Mouse (Mus musculus): Measurements from ENCODE around the gene 5730596B20Rik.

5730596B20Rik gene

DNA sequence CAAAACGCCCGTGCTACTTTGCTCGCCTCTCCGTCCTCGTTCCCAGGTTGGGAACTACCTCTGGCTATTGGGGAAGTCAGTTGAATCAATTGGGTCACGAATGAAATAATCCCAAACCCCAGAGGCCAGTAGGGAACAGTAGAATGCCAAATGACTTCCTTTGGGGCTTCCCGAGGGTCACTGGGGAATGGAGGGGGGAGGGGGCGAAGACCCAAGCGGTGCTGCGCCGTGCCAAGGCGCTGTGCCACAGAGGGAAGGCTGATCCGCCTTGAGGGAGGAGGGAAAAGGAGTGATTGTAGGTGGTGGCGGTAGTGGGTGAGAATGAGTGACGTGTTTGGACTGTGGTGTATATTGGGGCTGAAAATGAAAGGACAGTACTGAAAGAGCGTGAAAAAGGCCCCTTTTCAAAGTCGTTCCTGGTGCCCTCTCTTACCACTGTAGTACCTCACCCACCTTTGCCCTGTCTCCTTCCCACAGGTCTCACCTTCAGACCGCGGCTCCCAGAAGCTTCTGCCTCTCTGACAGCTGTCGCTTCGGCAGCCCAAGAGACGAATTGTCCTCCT is 35.3 kb downstream of the 5730596B20Rik start:
- no peak for DNase-seq (ENCODE audit: low spot score in 2 of 2)

GRCm38 (mm10) chr6:52213119-52213986 is 36.1 kb downstream of the 5730596B20Rik start, which contains the start of the genes Hoxa3 and Gm28308:
Gene Hoxa3 (minus strand): TSS chr6:52213336.
Gene Gm28308 (minus strand): TSS chr6:52213339.
- DNase-seq (ENCODE audit: low spot score in 2 of 2): no peak

GRCm38 (mm10) chr6:52214271-52214670 is 37.0 kb downstream of the 5730596B20Rik start:
- no peak for DNase-seq (ENCODE audit: low spot score in 2 of 2)

- DNase-seq (ENCODE audit: low spot score in 2 of 2): no peak
Observed at GRCm38 (mm10) chr6:52215070-52215469, 37.8 kb downstream of the 5730596B20Rik start.

- no peak for DNase-seq (ENCODE audit: low spot score in 2 of 2)
Observed at GRCm38 (mm10) chr6:52215771-52216535, 38.7 kb downstream of the 5730596B20Rik start.

DNA sequence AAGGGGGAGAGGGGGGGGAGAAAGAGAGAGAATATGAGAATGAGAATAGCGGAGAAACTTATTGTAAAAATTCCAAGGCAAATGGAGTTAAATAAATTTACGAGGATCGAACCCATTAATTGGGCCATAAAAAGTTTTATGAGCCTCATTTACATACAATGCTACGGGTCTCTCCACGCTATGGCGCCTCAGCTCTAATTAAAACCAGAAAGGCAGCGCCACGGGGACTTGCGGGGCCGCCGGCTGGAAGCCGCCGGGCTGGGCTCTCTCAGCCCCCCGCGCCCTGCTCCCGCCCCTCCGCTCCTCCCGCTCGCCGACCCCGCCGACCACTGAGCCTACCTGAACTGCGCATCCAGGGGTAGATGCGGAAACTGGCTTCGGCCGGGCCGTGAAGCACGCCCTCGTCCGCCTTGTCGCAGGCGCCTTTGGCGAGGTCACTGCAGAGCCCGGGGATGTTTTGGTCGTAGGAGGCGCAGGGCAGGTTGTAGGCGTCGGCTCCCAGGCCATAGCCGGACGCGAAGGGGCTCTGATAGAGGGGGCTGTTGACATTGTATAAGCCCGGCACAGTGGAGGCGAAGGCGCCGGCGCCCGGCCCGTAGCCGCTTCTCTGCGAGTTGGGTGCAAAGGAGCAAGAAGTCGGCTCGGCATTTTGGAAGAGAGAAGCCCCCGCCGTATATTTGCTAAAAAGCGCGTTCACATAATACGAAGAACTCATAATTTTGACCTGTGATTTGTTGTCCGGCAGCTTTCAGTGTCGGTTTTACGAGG is 39.6 kb downstream of the 5730596B20Rik start:
- DNase-seq (ENCODE audit: low spot score in 2 of 2): no peak

DNA sequence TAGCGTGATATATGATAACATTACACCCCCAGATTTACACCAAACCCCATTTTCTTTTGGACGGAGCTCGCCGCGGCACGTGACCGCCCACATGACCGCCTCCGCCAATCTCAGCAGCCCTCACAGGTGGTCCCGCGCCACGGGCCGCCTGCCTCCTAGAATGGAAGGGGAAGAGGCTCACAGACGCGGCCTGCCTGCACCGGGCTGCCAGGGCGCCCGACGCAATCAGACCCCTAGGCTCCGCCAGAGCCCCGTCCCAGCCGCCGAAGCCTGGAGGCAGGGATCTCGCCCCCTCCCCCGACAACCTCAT is 40.1 kb downstream of the 5730596B20Rik start:
- no peak for DNase-seq (ENCODE audit: low spot score in 2 of 2)

DNA sequence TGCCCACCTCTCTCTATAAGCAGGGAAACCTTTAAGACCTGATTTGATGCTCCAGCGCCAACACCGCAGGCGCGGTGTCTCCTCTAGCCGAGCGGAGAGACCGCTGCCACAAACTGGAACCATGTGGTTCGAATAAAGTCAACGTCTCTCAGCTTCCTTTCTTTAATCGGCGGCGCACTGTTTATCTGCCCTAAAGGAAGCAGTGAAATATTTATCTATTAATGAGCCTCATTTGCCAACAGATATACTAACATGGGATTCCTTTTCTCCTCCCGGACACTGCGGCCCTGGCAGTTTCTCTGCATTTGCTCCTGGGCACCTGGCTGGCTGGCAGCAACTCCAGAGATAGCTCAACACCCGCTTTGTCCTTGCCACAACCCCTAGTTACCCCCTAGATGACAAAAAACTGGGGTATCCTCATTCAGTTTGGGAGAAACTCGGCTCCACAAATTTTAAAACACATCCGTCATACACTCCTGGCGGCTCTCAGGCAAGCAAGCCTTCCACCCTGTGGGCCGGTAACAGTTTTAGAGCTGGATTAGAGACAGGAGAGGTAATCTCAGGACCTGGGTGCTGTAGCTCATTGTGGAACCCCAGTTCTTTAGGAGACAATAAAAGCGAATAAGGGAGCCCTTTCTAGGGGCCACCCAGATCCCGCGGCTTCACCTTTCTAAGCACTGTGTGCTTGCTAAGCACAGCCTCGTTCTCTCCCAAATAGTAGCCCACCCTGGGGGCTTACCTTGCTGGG is 40.8 kb downstream of the 5730596B20Rik start:
- no peak for DNase-seq (ENCODE audit: low spot score in 2 of 2)

DNA sequence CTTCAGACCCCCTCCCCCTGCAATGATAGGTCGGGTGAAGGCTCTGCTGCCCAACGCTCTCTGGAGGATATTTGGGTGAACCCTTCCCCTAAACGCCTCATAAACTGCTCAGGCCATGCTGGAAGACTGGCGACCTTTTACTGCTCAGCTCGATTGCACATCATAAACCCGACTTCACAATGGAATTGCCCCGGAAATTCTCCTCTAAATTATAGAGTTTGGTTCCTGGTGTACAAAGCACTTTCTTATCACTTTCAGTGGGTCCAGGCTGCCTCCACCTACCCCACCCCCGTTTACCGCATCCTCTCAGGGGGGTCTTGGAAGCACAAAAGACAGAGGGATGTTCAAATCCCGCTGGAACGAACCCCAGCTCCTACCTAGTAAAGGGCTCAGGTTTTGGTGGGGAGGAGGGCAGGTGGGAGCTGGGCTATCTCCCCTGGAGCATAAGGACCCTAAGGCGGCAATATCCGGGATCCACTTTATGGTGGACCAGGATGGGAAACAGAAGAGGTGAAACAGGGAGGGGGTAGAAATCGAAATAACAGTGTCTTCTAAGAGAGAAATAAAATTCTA is 41.4 kb downstream of the 5730596B20Rik start:
- DNase-seq (ENCODE audit: low spot score in 2 of 2): no peak

DNA sequence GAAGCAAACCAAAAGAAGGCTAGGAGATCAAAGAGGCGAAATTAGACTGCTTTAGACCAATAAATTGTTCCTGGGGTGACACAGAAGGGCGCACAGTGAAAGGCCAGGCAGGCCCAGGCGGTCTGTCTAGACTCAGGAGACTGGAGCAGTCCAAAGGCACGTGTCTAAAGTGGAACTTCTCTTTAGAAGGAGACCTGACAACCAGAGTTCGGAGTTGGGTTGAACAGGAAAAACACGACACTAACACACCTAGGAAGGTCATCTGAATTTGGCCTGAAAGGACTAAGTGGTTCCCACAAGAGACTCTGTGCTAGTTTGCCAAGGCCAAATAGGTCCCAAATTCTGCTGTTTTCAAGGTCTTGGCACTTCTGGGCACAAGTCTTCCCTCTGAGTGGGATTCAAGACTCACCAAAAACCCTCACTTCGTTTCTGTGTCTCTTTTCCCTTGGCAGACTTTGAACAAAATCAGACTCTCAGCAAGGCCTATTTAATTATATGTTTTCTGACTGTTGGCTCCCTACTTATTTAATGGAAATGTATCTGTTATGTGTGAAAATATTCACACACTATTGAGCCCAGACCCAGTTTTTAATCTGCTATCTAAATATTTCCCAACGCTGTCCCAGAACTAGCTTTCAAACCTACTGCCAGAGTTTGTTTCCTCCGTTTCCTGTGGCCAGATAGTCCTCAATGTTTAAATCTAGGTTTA is 42.1 kb downstream of the 5730596B20Rik start:
- no peak for DNase-seq (ENCODE audit: low spot score in 2 of 2)

- DNase-seq (ENCODE audit: low spot score in 2 of 2): no peak
Observed at GRCm38 (mm10) chr6:52220003-52220864, 42.9 kb downstream of the 5730596B20Rik start.

GRCm38 (mm10) chr6:52220865-52221310 is 43.6 kb downstream of the 5730596B20Rik start:
- DNase-seq (ENCODE audit: low spot score in 2 of 2): no peak

DNA sequence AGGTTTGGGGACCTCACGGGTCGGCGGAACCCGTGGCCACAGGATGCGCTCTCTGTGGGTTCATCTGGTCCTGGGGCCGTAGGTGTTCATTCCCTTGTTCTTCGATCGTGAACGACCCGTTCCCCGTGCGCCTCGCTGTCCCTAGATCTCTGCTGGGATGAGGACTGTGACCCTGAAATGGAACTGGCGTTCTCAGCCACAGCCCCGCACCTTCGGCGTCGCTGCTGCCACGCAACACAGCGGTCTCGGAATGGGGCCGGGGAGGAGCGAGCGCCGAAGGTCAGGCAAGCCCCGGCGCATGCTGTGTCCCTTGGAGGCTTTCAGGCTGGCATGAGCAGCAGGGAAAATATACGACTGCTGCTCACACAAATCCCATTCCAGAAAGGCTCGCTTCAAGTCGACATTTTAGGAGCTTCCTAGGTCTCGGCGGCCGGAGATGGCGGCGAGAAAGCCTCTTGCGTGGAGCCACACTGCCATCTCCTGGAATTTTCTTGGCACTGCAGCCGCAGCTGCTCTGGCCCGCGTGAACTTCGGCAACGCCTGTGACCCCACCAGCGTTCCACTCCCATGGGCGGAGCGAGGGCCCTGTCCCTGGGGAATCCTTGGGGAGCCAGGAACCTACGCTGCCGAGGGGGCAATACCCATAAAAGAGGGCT is 44.2 kb downstream of the 5730596B20Rik start, which contains the start of gene Hoxa7:
Hoxa7 (minus strand) TSS at position 518 of the 656 bp plus-strand sequence.
- DNase-seq (ENCODE audit: low spot score in 2 of 2): peak; percentile 80 to 85

DNA sequence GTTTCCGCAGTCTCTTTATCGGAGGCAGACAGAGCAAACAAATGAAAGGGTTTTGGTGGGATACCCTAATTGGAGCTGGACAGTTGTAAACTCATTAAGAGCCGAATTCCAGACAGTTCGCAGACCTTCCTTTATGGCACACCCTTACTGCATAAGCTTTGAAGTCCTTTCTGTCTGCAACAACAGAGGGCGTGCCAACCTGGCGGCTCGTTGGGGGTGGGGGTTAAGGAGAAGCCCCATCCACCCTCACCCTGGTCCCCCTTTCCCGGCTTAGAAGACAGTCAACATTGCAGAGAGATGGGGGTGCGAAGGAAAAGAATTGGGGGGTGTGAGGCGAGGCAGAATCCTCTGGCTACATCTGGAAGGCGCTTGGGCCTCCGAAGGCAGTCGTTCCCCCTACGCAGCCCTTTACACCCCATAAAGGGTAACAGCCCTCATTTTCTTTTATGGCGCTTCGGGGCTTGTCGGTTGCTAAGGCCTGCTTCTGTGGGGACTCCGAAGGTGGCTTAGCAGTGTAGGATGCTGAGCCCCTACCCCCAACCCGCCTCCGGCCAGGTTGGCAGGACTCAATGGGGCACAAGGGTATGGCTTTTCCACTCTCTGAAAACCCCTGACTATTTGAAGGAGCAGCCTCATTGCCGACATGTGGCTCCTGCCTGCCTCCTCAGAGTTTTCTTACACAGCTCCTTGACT is 44.8 kb downstream of the 5730596B20Rik start:
- DNase-seq (ENCODE audit: low spot score in 2 of 2): no peak

DNA sequence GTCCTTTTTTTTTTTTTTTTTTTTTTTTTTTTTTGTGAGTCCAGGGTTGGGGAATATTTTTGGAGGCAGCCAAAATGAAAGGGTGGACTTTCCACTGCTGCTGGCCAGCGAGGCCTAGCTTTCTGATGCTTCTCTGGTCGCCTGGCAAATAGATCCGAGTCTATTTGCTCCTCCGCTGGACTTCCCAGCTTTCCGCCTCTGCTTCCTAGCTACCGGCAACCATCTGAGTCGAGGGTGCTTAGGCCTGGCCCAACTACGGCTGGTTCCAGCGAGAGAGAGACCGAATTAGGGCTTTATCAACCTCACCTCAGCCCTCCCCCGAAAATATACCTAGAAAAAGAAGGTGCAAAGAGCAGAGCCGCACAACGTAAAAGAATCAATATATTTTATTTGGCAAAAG is 45.4 kb downstream of the 5730596B20Rik start:
- no peak for DNase-seq (ENCODE audit: low spot score in 2 of 2)

- no peak for DNase-seq (ENCODE audit: low spot score in 2 of 2)
Observed at GRCm38 (mm10) chr6:52223939-52224760, 46.9 kb downstream of the 5730596B20Rik start.
